Mouse (Mus musculus): ENCODE data around the gene Yaf2. TPM values are rescaled to one million over a fixed set of nuclear protein-coding genes. Genes with fewer than 3 reads are reported as not detected.
A peak's percentile ranks its signal among the peaks of the same experiment; 100 is the strongest.

Gene Yaf2
- total RNA-seq, 2 experiments from 2014 or later: 15.3 to 20.0 TPM

GRCm38 (mm10) chr15:93276276-93276675 lies 60.5 kb downstream of the Yaf2 start:
- DNase-seq: no peak
- no peak for TF ChIP-seq CTCF (IDR thresholded peaks at IDR 0.05)
- Histone ChIP-seq H3K27ac (peak overlapping the region; percentile 90), H3K4me3 (peak overlapping the region; percentile 97)
- intact Hi-C loops (cut with DNase I): no loop called here

- TF ChIP-seq CTCF (IDR thresholded peaks at IDR 0.05): no peak
- peak; percentile 62 for DNase-seq
- intact Hi-C loops (cut with DNase I): loop anchor here (2.0 kb wide), 1 partner anchor 61 kb away; the partner anchor contains the start of gene Yaf2
- H3K27ac ChIP-seq: peak overlapping the region; percentile 90
- H3K4me3 ChIP-seq: peak overlapping the region; percentile 97
Observed at GRCm38 (mm10) chr15:93275623-93276022, 61.1 kb downstream of the Yaf2 start.

GRCm38 (mm10) chr15:93274679-93275583 lies 61.8 kb downstream of the Yaf2 start, which contains the start of gene Gxylt1:
Gxylt1 (minus strand) TSS chr15:93275179.
- TF ChIP-seq CTCF (IDR thresholded peaks at IDR 0.05): no peak

GRCm38 (mm10) chr15:93273788-93274678 lies 62.7 kb downstream of the Yaf2 start:
- intact Hi-C loops (cut with DNase I): loop anchor here (2.0 kb wide), 1 partner anchor 63 kb away; the partner anchor contains the start of gene Yaf2

More at GRCm38 (mm10) chr15:93274679-93275583, 61.8 kb downstream of the Yaf2 start, which contains the start of gene Gxylt1:
- Histone ChIP-seq H3K4me3 (peak within 1 kb of the TSS; percentile 97), H3K27ac (peak within 1 kb of the TSS; percentile 95)
- DNase-seq: peak; percentile 100
- intact Hi-C loops (cut with DNase I): loop anchor here (2.0 kb wide), 1 partner anchor 62 kb away; the partner anchor contains the start of gene Yaf2

GRCm38 (mm10) chr15:93272948-93273347 lies 63.8 kb downstream of the Yaf2 start:
- H3K4me3 ChIP-seq: no peak overlapping the region
- no peak for DNase-seq
- intact Hi-C loops (cut with DNase I): no loop called here
- no peak for TF ChIP-seq CTCF (IDR thresholded peaks at IDR 0.05)
- H3K27ac ChIP-seq: no peak overlapping the region

More at GRCm38 (mm10) chr15:93273788-93274678, 62.7 kb downstream of the Yaf2 start:
- no peak for TF ChIP-seq CTCF (IDR thresholded peaks at IDR 0.05)
- Histone ChIP-seq H3K4me3 (peak overlapping the region; percentile 97), H3K27ac (peak overlapping the region; percentile 95)
- no peak for DNase-seq

GRCm38 (mm10) chr15:93270289-93270855 lies 66.4 kb downstream of the Yaf2 start:
- TF ChIP-seq CTCF (IDR thresholded peaks at IDR 0.05): no peak
- intact Hi-C loops (cut with DNase I): no loop called here
- H3K4me3 ChIP-seq: no peak overlapping the region
- no peak overlapping the region for H3K27ac ChIP-seq
- DNase-seq: no peak

GRCm38 (mm10) chr15:93269572-93269971 lies 67.2 kb downstream of the Yaf2 start:
- Histone ChIP-seq H3K27ac (no peak overlapping the region), H3K4me3 (no peak overlapping the region)
- intact Hi-C loops (cut with DNase I): loop anchor here (5.0 kb wide), 2 partner anchors 128 to 308 kb away; partner anchors contain the start of genes Pphln1 and Zcrb1
- no peak for DNase-seq
- TF ChIP-seq CTCF (IDR thresholded peaks at IDR 0.05): no peak

GRCm38 (mm10) chr15:93268001-93268400 lies 68.7 kb downstream of the Yaf2 start:
- Histone ChIP-seq H3K27ac (peak overlapping the region; percentile 41), H3K4me3 (no peak overlapping the region)
- intact Hi-C loops (cut with DNase I): loop anchor here (5.0 kb wide), 2 partner anchors 129 to 309 kb away; partner anchors contain the start of genes Pphln1 and Zcrb1
- no peak for TF ChIP-seq CTCF (IDR thresholded peaks at IDR 0.05)
- DNase-seq: no peak

- Histone ChIP-seq H3K4me3 (no peak overlapping the region), H3K27ac (peak overlapping the region; percentile 24; the same call in 1 of the 2 replicates)
- no peak for TF ChIP-seq CTCF (IDR thresholded peaks at IDR 0.05)
- intact Hi-C loops (cut with DNase I): loop anchor here (1.0 to 5.0 kb wide), 3 partner anchors 130 to 310 kb away; partner anchors contain the start of genes Pphln1 and Zcrb1
- DNase-seq: no peak
Observed at GRCm38 (mm10) chr15:93267479-93267878, 69.3 kb downstream of the Yaf2 start.

GRCm38 (mm10) chr15:93266361-93266760 lies 70.4 kb downstream of the Yaf2 start:
- no peak for TF ChIP-seq CTCF (IDR thresholded peaks at IDR 0.05)
- H3K4me3 ChIP-seq: no peak overlapping the region
- no peak for DNase-seq
- intact Hi-C loops (cut with DNase I): loop anchor here (5.0 kb wide), 2 partner anchors 131 to 311 kb away; partner anchors contain the start of genes Pphln1 and Zcrb1
- H3K27ac ChIP-seq: no peak overlapping the region

- intact Hi-C loops (cut with DNase I): loop anchor here (5.0 kb wide), 2 partner anchors 132 to 312 kb away; partner anchors contain the start of genes Pphln1 and Zcrb1
- TF ChIP-seq CTCF (IDR thresholded peaks at IDR 0.05): peak; percentile 89
- no peak overlapping the region for H3K4me3 ChIP-seq
- peak; percentile 56 for DNase-seq
- H3K27ac ChIP-seq: no peak overlapping the region
Observed at GRCm38 (mm10) chr15:93265728-93266127, 71.0 kb downstream of the Yaf2 start.

All from gastrocnemius, adult 2 months (tissue).